Mouse (Mus musculus): ENCODE measurements around the gene Qdpr. TPM values are rescaled to one million over a fixed set of nuclear protein-coding genes. Genes with fewer than 3 reads are reported as not detected.

Qdpr gene
- total RNA-seq, 2 experiments from 2014 or later: 118 to 124 TPM

DNA sequence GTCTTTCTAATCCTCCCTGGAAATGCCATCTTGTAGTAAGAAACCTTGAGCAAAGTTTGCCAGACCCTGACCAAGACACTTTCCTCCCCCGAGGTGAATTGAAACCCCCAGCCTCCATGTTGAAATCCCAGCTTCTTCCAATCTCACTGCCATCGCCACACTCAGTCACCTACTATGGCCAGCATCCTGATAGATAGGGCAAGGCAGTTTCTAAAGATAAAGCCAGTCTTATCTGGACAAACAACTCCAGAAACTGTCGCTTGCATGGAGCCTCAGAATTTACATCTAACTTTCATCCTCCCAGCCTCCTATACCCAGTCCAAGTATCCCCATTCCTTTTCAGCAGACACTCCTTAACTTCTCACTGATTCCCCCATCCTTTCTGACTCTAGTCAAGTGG, 33.6 kb downstream of the Qdpr start:
- no peak for DNase-seq (ENCODE audit: low spot score in 2 of 2)

DNA sequence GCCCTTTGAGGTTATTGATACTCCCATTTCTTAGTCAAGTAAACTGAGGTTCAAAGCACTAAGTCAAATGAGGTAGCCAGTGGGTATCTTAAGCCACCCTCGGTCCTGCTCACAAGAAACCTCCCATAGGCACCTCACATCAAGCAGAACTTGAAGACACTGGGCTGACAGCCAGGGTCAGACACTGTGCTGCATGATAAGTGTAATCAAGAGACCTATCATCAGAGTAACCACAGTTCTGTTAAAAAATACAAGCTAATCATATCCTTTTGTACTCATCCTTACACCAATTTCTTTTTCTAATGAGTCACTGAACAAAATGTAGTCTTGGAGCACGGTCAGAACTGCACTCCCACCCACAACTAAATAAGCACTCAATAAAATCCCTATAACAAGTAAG, 43.9 kb downstream of the Qdpr start:
- no peak for DNase-seq (ENCODE audit: low spot score in 2 of 2)

DNA sequence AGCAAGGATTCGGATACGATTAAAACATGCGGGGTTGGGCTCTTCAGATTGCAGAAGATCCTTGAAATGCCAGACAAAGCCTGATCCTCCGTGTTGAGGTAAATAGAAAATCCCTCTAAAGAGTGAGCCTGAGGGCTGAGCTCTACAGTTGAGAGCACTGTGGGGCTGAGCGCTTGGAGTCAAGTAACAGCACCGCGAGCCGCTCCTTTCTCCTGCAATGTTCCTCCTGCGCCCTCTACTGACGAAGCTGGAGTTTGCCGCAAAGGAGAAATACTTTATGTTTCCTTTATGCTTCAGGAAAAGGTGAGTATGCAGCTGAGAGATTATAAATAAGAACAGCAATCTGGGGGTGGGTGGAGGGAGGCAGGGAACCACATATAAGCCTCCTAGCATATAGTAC, 47.4 kb downstream of the Qdpr start:
- peak; percentile 34 to 66 for DNase-seq (ENCODE audit: low spot score in 2 of 2)

DNA sequence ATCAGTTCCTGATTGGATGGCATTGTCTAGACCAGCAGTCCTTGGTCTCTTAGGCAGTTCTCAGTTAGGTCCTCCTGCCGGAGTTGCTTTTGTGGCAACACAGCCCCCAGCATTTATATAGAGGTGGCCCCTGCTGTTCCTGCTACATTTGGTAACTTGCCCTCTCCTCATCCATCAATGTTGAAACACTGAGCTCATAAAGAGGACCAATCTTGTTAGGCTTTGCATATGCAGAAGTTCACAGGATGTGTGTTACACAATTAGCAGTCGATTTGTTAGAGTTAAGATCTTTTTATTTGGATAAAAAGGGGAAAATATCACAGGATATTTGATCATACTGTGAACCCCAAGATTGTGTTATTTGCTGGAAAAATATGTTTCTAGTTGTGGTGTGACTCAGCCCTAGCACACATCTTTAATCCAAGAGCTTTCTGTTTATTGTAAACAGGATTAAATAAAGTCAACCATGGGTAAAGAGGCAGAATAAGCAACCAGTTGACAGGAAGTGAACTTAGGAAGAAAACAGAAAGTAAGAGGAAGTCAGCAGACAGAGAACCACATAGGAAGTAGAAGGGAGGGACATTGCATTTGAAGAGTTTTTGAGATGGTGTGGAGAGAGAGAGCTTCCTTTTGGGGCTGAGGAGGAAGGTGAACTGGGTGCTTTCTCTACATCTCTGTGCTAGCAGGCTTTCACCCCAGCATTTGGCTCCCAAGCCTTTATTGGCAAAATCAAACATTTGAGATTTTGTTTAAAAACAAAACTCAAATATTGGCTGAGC, 65.8 kb downstream of the Qdpr start:
- DNase-seq (ENCODE audit: low spot score in 2 of 2): no peak

Other genes with a start within 250 kb of the Qdpr start
- gene Clrn2, start 3.5 kb upstream of the Qdpr start, total RNA-seq (2021): not detected
- 10 to 100 TPM; 71.6 to 79.9 TPM for gene Lap3, start 43.1 kb upstream of the Qdpr start, total RNA-seq (2021)
- gene Med28, start 70.0 kb upstream of the Qdpr start, total RNA-seq (2021): 10 to 100 TPM; 45.1 to 49.1 TPM
- 1 to 10 TPM; 1.8 to 2.0 TPM for gene Fam184b, start 189.4 kb upstream of the Qdpr start, total RNA-seq (2021)
- 10 to 100 TPM; 11.6 to 14.3 TPM for gene Ncapg, start 219.7 kb upstream of the Qdpr start, total RNA-seq (2021)

All from gastrocnemius, postnatal 4 days (tissue).